Mouse (Mus musculus) cerebellum, adult 2 months (tissue): ENCODE measurements around the gene Tmem8b. TPM values are rescaled to one million over a fixed set of nuclear protein-coding genes. Genes with fewer than 3 reads are reported as not detected.

Experiments used
- DNase-seq, 2 experiments: peaks; one replicate each; pipeline ENCODE4 v3.0.0; 2021
- H3K27ac ChIP-seq: fragments of 200-500 bp; 2 replicates; pipeline ENCODE4 v1.5.1; 2012; ENCODE audit warnings: low read length, control low read depth, inconsistent platforms; ENCODE audit not compliant: insufficient read depth
- H3K27me3 ChIP-seq: fragments of 200-500 bp; 2 replicates; pipeline ENCODE4 v1.6.1; 2012; ENCODE audit warnings: inconsistent platforms, mild to moderate bottlenecking, low read length, moderate library complexity; ENCODE audit not compliant: control insufficient read depth, insufficient read depth
- H3K4me1 ChIP-seq: fragments of 200-500 bp; 2 replicates; pipeline ENCODE4 v1.6.1; 2011; ENCODE audit warnings: low read length; ENCODE audit not compliant: control insufficient read depth, insufficient read depth
- H3K4me3 ChIP-seq: fragments of 200-500 bp; replicated peaks from 2 replicates; pipeline ENCODE3; 2011; ENCODE audit warnings: mild to moderate bottlenecking, low read depth, low read length, control low read depth; ENCODE audit not compliant: insufficient read depth
- CTCF ChIP-seq: fragments of 200-500 bp; IDR thresholded peaks from 2 replicates; pipeline ENCODE4 v1.5.1; 2011; ENCODE audit warnings: low read depth, mild to moderate bottlenecking, control low read depth, low read length, moderate library complexity, borderline replicate concordance; ENCODE audit not compliant: insufficient read depth
- POLR2A ChIP-seq: fragments of 200-500 bp; IDR thresholded peaks from 2 replicates; pipeline ENCODE4 v1.6.1; 2011; ENCODE audit warnings: low read length, control low read depth, borderline replicate concordance; ENCODE audit not compliant: insufficient read depth
- WGBS: fragments of 180-500 bp; shearing (Covaris S2); methylation state at CpG from one replicate; pipeline ENCODE4 v1.1.7; 2018; 5-methylcytosine and 5-hydroxymethylcytosine counted together
- polyA plus RNA-seq: library from polyadenylated mRNA; depleted of rRNA; stranded (reverse); fragments of >200 nt; gene quantifications from 2 replicates; pipeline ENCODE4 v1.2.3, GENCODE M21; 2012; rRNA removed

The Tmem8b gene
- polyA plus RNA-seq, 1 experiment, result 21.2 TPM

GRCm38 (mm10) chr4:43737144-43737543 is 68.4 kb downstream of the Tmem8b start:
- WGBS, result 58% methylated on average over 6 of the region's 6 CpGs
- no peak for DNase-seq
- Histone ChIP-seq H3K27ac (no peak overlapping the region), H3K4me1 (no peaks in the 10 kb centered on the region), H3K27me3 (no peaks in the 10 kb centered on the region), H3K4me3 (no peak overlapping the region)
- no peak for TF ChIP-seq POLR2A
- TF ChIP-seq CTCF, result no peak

- 72% methylated on average over 8 of the region's 8 CpGs for WGBS
- H3K27ac ChIP-seq, result no peak overlapping the region
- no peaks in the 10 kb centered on the region for H3K4me1 ChIP-seq
- H3K4me3 ChIP-seq, result no peak overlapping the region
- TF ChIP-seq POLR2A (no peak), CTCF (no peak)
- no peak for DNase-seq
- no peaks in the 10 kb centered on the region for H3K27me3 ChIP-seq
Observed at GRCm38 (mm10) chr4:43738989-43739674, 70.4 kb downstream of the Tmem8b start.

- TF ChIP-seq POLR2A (no peak), CTCF (no peak)
- 69% methylated on average over 5 of the region's 5 CpGs for WGBS
- Histone ChIP-seq H3K27me3 (no peaks in the 10 kb centered on the region), H3K4me1 (no peaks in the 10 kb centered on the region), H3K27ac (no peak overlapping the region), H3K4me3 (no peak overlapping the region)
- no peak for DNase-seq
Observed at GRCm38 (mm10) chr4:43741526-43741925, 72.8 kb downstream of the Tmem8b start.

Other genes with a start within 250 kb of the Tmem8b start
- 0.87 and 2.0 TPM in 2 replicates for gene Fam166b, start 239.8 kb upstream of the Tmem8b start, polyA plus RNA-seq
- 51.2 and 56.3 TPM in 2 replicates for gene Tesk1, start 227.0 kb upstream of the Tmem8b start, polyA plus RNA-seq
- 0.74 and 0.84 TPM in 2 replicates for gene Cd72, start 214.3 kb upstream of the Tmem8b start, polyA plus RNA-seq
- not detected in 2 replicates for gene Sit1, start 185.2 kb upstream of the Tmem8b start, polyA plus RNA-seq
- gene Ccdc107, start 176.1 kb upstream of the Tmem8b start, polyA plus RNA-seq, result 133 and 137 TPM in 2 replicates
- 2.8 and 3.2 TPM in 2 replicates for gene Arhgef39, start 169.3 kb upstream of the Tmem8b start, polyA plus RNA-seq
- 15.8 and 17.7 TPM in 2 replicates for gene Car9, start 162.0 kb upstream of the Tmem8b start, polyA plus RNA-seq
- gene Tpm2, start 145.2 kb upstream of the Tmem8b start, polyA plus RNA-seq, result 18.0 and 21.1 TPM in 2 replicates
- gene Creb3, start 106.6 kb upstream of the Tmem8b start, polyA plus RNA-seq, result 70.4 and 71.2 TPM in 2 replicates
- gene Tln1, start 106.3 kb upstream of the Tmem8b start, polyA plus RNA-seq, result 48.8 and 53.9 TPM in 2 replicates
- gene Rgp1, start 90.3 kb upstream of the Tmem8b start, polyA plus RNA-seq, result 30.3 and 39.2 TPM in 2 replicates
- gene Gba2, start 90.1 kb upstream of the Tmem8b start, polyA plus RNA-seq, result 79.8 and 80.0 TPM in 2 replicates
- gene Msmp, start 84.5 kb upstream of the Tmem8b start, polyA plus RNA-seq, result not detected in 2 replicates
- 140 and 145 TPM in 2 replicates for gene Npr2, start 37.0 kb upstream of the Tmem8b start, polyA plus RNA-seq
- gene Spag8, start 15.4 kb upstream of the Tmem8b start, polyA plus RNA-seq, result 3.8 and 5.7 TPM in 2 replicates
- gene Hint2, start 12.5 kb upstream of the Tmem8b start, polyA plus RNA-seq, result 94.3 and 99.6 TPM in 2 replicates
- 0.77 and 1.0 TPM in 2 replicates for gene Fam221b, start 174 bp downstream of the Tmem8b start, polyA plus RNA-seq
- gene Olfr70, start 31.8 kb downstream of the Tmem8b start, polyA plus RNA-seq, result not detected in 2 replicates
- gene Olfr71, start 41.3 kb downstream of the Tmem8b start, polyA plus RNA-seq, result not detected in 2 replicates
- 1.6 and 1.9 TPM in 2 replicates for gene Hrct1, start 58.2 kb downstream of the Tmem8b start, polyA plus RNA-seq
- 0.76 and 0.88 TPM in 2 replicates for gene Spaar, start 61.1 kb downstream of the Tmem8b start, polyA plus RNA-seq
- not detected in 2 replicates for gene Olfr159, start 102.0 kb downstream of the Tmem8b start, polyA plus RNA-seq
- gene Olfr156, start 154.9 kb downstream of the Tmem8b start, polyA plus RNA-seq, result not detected in 2 replicates
- gene Olfr157, start 171.2 kb downstream of the Tmem8b start, polyA plus RNA-seq, result not detected in 2 replicates
- gene Olfr155, start 182.6 kb downstream of the Tmem8b start, polyA plus RNA-seq, result not detected in 2 replicates
- 8.3 and 9.8 TPM in 2 replicates for gene Reck, start 206.6 kb downstream of the Tmem8b start, polyA plus RNA-seq